Mouse (Mus musculus) lung, postnatal 25 days (tissue): ENCODE data around the gene Ttc7b.

ENCODE experiments used
- DNase-seq: peaks from one replicate; pipeline ENCODE4 v3.0.0; 2022; ENCODE audit warnings: low spot score

The Ttc7b gene

DNA sequence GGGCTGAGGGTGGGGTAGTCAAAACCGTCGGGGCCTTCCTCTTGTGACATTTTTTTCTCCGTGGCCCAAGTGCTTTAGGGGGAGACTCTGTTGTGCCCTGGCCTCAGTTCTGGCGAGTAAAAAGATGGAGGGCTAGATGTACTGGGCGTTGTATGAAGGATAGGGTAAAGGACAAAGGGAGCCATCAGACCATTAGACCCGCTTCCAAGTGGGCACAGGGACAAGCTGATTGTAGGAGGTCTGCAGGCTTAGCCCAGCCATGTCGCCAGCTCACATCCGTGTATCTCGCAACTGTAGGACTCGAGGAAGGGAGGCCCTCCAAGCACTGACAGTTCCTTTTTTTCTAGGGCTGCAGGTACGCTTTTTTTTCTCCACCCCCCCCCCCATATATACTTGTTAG lies 111.9 kb downstream of the Ttc7b start:
- DNase-seq = no peak

- DNase-seq = no peak
Measured at GRCm38 (mm10) chr12:100408143-100408542, 112.5 kb downstream of the Ttc7b start.

- no peak for DNase-seq
Measured at GRCm38 (mm10) chr12:100407371-100407770, 113.3 kb downstream of the Ttc7b start.

- DNase-seq = no peak
Measured at GRCm38 (mm10) chr12:100406094-100406493, 114.5 kb downstream of the Ttc7b start.

- DNase-seq = no peak
Measured at GRCm38 (mm10) chr12:100405512-100406030, 115.1 kb downstream of the Ttc7b start.

- no peak for DNase-seq
Measured at GRCm38 (mm10) chr12:100404430-100404829, 116.2 kb downstream of the Ttc7b start.

DNA sequence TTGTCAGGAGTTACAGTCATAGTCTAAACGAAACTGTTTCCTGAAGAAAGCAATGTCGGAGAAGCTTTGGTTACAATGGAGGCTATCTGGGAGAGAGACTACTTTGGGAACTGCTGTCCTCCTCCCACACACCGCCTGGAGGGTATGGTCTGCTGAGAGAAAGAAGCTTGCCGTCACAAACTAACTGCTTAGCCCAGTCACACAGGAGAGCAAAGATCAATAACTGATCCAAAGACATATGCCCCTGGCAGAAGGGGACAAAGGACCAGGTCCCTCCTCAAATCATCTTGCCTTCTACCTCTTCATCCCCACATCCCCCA lies 117.7 kb downstream of the Ttc7b start:
- no peak for DNase-seq

- DNase-seq = no peak
Measured at GRCm38 (mm10) chr12:100402296-100403004, 118.2 kb downstream of the Ttc7b start.

- no peak for DNase-seq
Measured at GRCm38 (mm10) chr12:100400119-100400518, 120.5 kb downstream of the Ttc7b start.

GRCm38 (mm10) chr12:100399126-100399727 lies 121.4 kb downstream of the Ttc7b start:
- peak; percentile 33 for DNase-seq

DNA sequence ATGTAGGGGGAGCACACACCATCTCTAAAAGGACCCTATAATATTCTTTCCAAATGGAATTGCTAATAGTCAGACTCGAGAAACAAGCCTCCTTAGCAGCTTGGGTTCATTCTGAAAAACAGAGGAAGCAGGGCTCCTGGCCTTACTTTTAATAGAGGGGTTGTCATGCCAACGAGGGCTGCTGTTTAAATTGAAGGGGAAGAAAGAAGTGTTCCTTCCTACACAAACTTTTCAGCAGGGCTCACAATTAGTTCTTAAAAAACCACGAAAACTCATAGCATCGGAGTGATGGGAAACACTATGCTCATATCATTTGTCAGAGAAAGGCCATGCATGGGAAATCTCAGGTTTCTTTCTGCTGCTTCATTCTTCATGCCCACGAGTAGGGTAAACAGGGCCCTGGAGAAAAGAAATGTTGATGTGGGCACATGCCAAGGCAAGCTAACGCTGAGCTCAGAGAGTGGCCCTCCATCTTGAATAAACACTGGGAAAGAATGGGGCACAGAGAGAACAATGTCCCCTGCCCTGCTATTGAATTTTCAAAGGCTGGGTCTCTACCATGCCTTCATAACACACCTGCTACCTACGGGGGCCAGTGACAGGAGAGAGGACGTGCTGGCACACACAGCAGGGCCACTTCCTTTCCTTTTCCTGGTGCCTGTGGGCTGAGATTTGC lies 122.2 kb downstream of the Ttc7b start:
- DNase-seq = no peak

DNA sequence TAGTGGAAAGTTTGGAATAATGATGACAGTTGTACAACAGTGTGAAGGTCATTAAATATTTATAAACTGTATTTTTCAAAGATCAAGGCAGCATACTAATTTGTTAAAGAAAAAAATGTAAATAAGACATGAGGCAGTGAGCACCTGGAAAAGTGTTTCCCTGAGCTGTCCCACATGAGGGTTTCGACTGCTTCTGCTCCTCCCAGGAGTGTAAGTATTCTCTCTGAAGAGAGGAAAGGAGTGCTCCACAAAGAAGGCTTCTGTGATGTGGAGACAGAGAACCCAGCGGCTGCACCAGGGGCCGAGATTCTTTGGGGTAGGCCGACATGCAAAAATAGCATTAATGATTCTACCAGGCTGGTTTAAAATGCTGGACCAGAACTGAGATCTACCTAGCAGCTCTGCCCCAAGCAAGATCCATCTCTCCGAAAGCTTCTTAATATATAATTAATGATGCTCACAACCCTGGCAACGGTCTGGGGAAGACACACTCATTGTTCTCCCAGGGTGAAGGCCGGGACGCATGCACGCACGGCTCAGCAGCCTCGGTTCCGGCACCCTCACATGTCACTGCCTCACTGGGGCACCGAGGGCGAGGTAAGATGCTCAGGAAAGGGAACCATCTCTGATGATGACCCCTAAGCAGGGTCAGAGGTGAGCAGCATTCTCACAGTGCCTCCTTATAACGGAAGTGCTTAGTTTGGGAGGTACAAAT lies 123.0 kb downstream of the Ttc7b start:
- DNase-seq = no peak

GRCm38 (mm10) chr12:100396806-100397205 lies 123.8 kb downstream of the Ttc7b start:
- no peak for DNase-seq

DNA sequence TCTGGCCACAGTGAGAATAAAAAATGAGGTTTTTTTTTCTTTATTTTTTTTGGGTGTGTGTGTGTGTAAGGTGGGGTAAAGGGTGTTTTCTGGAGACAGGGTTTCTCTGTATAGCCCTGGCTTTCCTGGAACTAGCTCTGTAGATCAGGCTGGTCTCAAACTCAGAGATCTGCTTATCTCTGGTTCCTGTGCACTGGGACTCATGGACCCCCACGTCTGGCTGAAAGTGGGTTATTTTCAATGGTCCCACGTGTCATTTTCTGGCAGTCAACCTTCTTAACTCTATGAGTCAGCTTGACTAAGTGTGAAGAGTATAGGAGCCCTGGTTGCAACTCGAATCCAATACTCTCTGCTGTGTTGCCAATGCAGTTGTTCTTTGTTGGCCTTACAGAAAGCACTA lies 127.1 kb downstream of the Ttc7b start:
- no peak for DNase-seq

- DNase-seq = no peak
Measured at GRCm38 (mm10) chr12:100393109-100393508, 127.5 kb downstream of the Ttc7b start.

DNA sequence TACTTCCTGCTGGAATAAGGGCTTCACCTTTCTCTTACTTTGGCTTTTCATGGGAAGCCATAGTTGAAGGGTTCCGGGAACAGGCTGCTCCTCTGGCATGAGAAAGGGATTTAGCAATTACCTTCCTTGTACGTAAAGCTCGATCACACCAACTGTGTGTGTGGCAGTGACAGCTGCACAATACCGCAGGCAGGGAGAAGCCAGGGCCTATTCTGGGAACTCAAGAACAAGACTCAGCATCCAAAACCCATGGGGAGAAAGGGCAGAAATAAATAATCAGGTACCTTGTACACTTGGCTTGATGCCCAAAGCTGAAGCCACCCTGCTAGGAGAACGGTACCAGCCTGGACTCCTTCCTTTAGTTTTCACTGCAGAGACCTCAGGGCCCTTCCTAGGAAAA lies 128.2 kb downstream of the Ttc7b start:
- no peak for DNase-seq

- no peak for DNase-seq
Measured at GRCm38 (mm10) chr12:100391890-100392289, 128.7 kb downstream of the Ttc7b start.

DNA sequence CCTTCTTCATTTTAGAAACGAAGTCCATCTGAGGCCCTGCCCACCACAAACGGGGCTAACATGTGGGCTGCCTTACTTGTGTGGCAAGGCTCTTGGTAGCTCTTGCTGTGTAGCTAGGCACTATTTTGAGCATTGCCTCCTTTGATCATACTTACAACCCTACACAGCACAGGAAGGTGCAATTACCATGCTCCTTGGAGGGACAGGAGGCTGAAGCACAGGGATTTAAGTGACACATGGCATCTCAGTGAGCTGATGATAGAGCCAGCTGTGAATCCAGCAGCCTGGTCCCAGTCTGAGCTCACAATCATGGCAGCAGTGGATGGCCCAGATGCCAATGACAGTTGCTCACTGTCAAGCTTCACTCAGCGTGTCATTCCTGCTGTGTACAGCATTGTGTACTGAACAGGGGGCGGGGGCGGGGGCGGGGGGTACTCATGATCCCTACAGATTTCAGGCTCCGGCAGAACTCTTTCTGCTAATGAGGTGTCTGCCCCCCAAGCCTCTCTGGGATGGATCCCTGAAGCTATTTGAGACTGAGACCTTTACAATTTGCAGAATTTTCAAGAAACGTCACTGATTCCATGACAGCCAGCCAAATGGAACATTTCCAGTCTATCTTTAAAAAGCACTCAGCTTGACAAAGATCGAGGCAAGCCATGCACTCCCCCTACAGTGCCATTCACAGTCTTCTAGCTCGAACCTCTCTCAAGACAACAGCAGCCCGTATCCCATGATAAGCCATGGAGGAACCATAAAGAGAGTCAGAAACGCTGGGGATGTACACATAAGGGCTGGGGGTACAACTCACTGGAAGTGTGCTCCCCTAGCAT lies 130.5 kb downstream of the Ttc7b start:
- DNase-seq = peak; percentile 28

GRCm38 (mm10) chr12:100386259-100386658 lies 134.4 kb downstream of the Ttc7b start:
- no peak for DNase-seq

DNA sequence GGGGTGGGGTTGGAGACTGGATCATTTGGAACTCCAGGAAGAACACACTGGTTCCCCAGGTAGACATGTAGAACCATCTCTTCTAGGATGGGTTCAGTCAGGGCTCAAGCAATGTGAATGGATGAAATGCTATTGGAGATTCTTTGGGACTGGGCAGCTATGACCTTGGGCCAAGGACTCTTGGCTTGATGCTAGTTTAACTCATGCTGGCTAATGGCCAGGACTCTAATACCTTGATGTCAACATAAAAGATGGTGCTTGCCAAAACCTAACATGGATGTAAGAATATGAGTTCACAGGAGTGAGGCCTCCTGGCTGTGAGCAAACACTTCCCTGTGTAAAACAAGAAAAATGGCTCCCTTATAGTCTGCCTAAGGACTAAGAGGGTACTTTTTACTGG lies 138.1 kb downstream of the Ttc7b start:
- no peak for DNase-seq

- DNase-seq = no peak
Measured at GRCm38 (mm10) chr12:100381941-100382340, 138.7 kb downstream of the Ttc7b start.
